Mouse (Mus musculus): ENCODE measurements around the gene Smarcc1. TPM values are rescaled to one million over a fixed set of nuclear protein-coding genes. Genes with fewer than 3 reads are reported as not detected.
A peak's percentile ranks its signal among the peaks of the same experiment; 100 is the strongest.
"Not testable (repeated sequence)": the region's sequence is repeated elsewhere in the genome, so short reads cannot be mapped to it uniquely, and the experiment has no call there.

Smarcc1 gene
- 181 and 205 TPM in 2 replicates for polyA plus RNA-seq (2016; fragmentation: Nextera tagmentation; extraction: Ambion mirVana)

GRCm38 (mm10) chr9:110116977-110117778, at the start of gene Smarcc1:
Gene Smarcc1, plus strand, starts transcription at chr9:110117708.
- DNase-seq (ENCODE audit: extremely low spot score, low spot score), result peak; percentile 93
- no peaks in the 10 kb centered on the region for H3K9me3 ChIP-seq
- H3K4me1 ChIP-seq, result peaks cover 24% of the 10 kb centered on the region
- H3K27me3 ChIP-seq (ENCODE audit: poor library complexity, severe bottlenecking), result no peaks in the 10 kb centered on the region
- H3K4me3 ChIP-seq, result peak within 1 kb of the TSS; percentile 96
- WGBS, result under 1% methylated on average over 77 of the region's 79 CpGs
- H3K36me3 ChIP-seq (replicated peaks), result peaks cover 51% of the 10 kb centered on the region
- H3K27ac ChIP-seq, result peak within 1 kb of the TSS; percentile 99

GRCm38 (mm10) chr9:110068745-110069144, 48.8 kb upstream of the Smarcc1 start:
- no peak overlapping the region for H3K27ac ChIP-seq
- H3K36me3 ChIP-seq (replicated peaks), result peaks cover 82% of the 10 kb centered on the region
- H3K4me3 ChIP-seq, result no peak overlapping the region
- no peaks in the 10 kb centered on the region for H3K27me3 ChIP-seq (ENCODE audit: poor library complexity, severe bottlenecking)
- 90% methylated on average over 6 of the region's 6 CpGs for WGBS
- no peak for DNase-seq (ENCODE audit: extremely low spot score, low spot score)
- H3K4me1 ChIP-seq, result no peaks in the 10 kb centered on the region
- no peaks in the 10 kb centered on the region for H3K9me3 ChIP-seq

- WGBS, result 89% methylated on average over 9 of the region's 9 CpGs
- H3K4me3 ChIP-seq, result no peak overlapping the region
- no peak overlapping the region for H3K27ac ChIP-seq
- peaks cover 84% of the 10 kb centered on the region for H3K36me3 ChIP-seq (replicated peaks)
- DNase-seq (ENCODE audit: extremely low spot score, low spot score), result no peak
- no peaks in the 10 kb centered on the region for H3K9me3 ChIP-seq
- H3K4me1 ChIP-seq, result no peaks in the 10 kb centered on the region
- no peaks in the 10 kb centered on the region for H3K27me3 ChIP-seq (ENCODE audit: poor library complexity, severe bottlenecking)
Observed at GRCm38 (mm10) chr9:110070358-110070757, 47.1 kb upstream of the Smarcc1 start.

GRCm38 (mm10) chr9:110071011-110071410, 46.5 kb upstream of the Smarcc1 start:
- Histone ChIP-seq H3K36me3 (replicated peaks) (peaks cover 82% of the 10 kb centered on the region), H3K4me1 (no peaks in the 10 kb centered on the region), H3K27me3 (ENCODE audit: poor library complexity, severe bottlenecking) (no peaks in the 10 kb centered on the region), H3K4me3 (no peak overlapping the region), H3K9me3 (no peaks in the 10 kb centered on the region), H3K27ac (no peak overlapping the region)
- DNase-seq (ENCODE audit: extremely low spot score, low spot score), result no peak
- WGBS, result 94% methylated on average over 4 of the region's 4 CpGs

GRCm38 (mm10) chr9:110071843-110072242, 45.7 kb upstream of the Smarcc1 start:
- DNase-seq (ENCODE audit: extremely low spot score, low spot score), result peak; percentile 68
- no peak overlapping the region for H3K4me3 ChIP-seq
- H3K4me1 ChIP-seq, result no peaks in the 10 kb centered on the region
- 0% methylated on average over 1 of the region's 1 CpGs for WGBS
- H3K9me3 ChIP-seq, result no peaks in the 10 kb centered on the region
- no peak overlapping the region for H3K27ac ChIP-seq
- no peaks in the 10 kb centered on the region for H3K27me3 ChIP-seq (ENCODE audit: poor library complexity, severe bottlenecking)
- peaks cover 76% of the 10 kb centered on the region for H3K36me3 ChIP-seq (replicated peaks)

- H3K36me3 ChIP-seq (replicated peaks), result peaks cover 74% of the 10 kb centered on the region
- not testable (repeated sequence) for H3K27ac ChIP-seq; H3K4me3 ChIP-seq; H3K9me3 ChIP-seq; H3K4me1 ChIP-seq; DNase-seq (ENCODE audit: extremely low spot score, low spot score); H3K27me3 ChIP-seq (ENCODE audit: poor library complexity, severe bottlenecking)
- WGBS, result 86% methylated on average over 5 of the region's 7 CpGs
Observed at GRCm38 (mm10) chr9:110076468-110076867, 41.0 kb upstream of the Smarcc1 start.

- Histone ChIP-seq H3K9me3 (no peaks in the 10 kb centered on the region), H3K27ac (0 out of 2 replicates have a peak overlapping the region, but pooled peaks have one; percentile 44), H3K4me3 (no peak overlapping the region), H3K27me3 (ENCODE audit: poor library complexity, severe bottlenecking) (no peaks in the 10 kb centered on the region), H3K4me1 (no peaks in the 10 kb centered on the region), H3K36me3 (replicated peaks) (peaks cover 87% of the 10 kb centered on the region)
- 79% methylated on average over 3 of the region's 3 CpGs for WGBS
- DNase-seq (ENCODE audit: extremely low spot score, low spot score), result no peak
Observed at GRCm38 (mm10) chr9:110081066-110081465, 36.4 kb upstream of the Smarcc1 start.

GRCm38 (mm10) chr9:110084201-110084964, 33.1 kb upstream of the Smarcc1 start:
- peaks cover 100% of the 10 kb centered on the region for H3K36me3 ChIP-seq (replicated peaks)
- DNase-seq (ENCODE audit: extremely low spot score, low spot score), result no peak
- 94% methylated on average over 25 of the region's 25 CpGs for WGBS

GRCm38 (mm10) chr9:110085693-110086092, 31.8 kb upstream of the Smarcc1 start:
- Histone ChIP-seq H3K4me3 (no peak overlapping the region), H3K36me3 (replicated peaks) (peaks cover 100% of the 10 kb centered on the region), H3K9me3 (no peaks in the 10 kb centered on the region), H3K27ac (no peak overlapping the region), H3K4me1 (no peaks in the 10 kb centered on the region), H3K27me3 (ENCODE audit: poor library complexity, severe bottlenecking) (no peaks in the 10 kb centered on the region)
- 94% methylated on average over 8 of the region's 8 CpGs for WGBS
- DNase-seq (ENCODE audit: extremely low spot score, low spot score), result no peak

More at GRCm38 (mm10) chr9:110084201-110084964, 33.1 kb upstream of the Smarcc1 start:
- H3K9me3 ChIP-seq, result no peaks in the 10 kb centered on the region
- H3K27ac ChIP-seq, result no peak overlapping the region
- no peaks in the 10 kb centered on the region for H3K4me1 ChIP-seq
- no peaks in the 10 kb centered on the region for H3K27me3 ChIP-seq (ENCODE audit: poor library complexity, severe bottlenecking)
- no peak overlapping the region for H3K4me3 ChIP-seq

GRCm38 (mm10) chr9:110093303-110093702, 24.2 kb upstream of the Smarcc1 start:
- Histone ChIP-seq H3K4me1 (no peaks in the 10 kb centered on the region), H3K4me3 (no peak overlapping the region), H3K27ac (no peak overlapping the region), H3K27me3 (ENCODE audit: poor library complexity, severe bottlenecking) (no peaks in the 10 kb centered on the region), H3K36me3 (replicated peaks) (peaks cover 100% of the 10 kb centered on the region), H3K9me3 (no peaks in the 10 kb centered on the region)
- DNase-seq (ENCODE audit: extremely low spot score, low spot score), result no peak
- 84% methylated on average over 4 of the region's 4 CpGs for WGBS

- peaks cover under 1% of the 10 kb centered on the region for H3K4me1 ChIP-seq
- H3K4me3 ChIP-seq, result no peak overlapping the region
- DNase-seq (ENCODE audit: extremely low spot score, low spot score), result no peak
- WGBS, result 94% methylated on average over 4 of the region's 4 CpGs
- H3K27ac ChIP-seq, result no peak overlapping the region
- H3K27me3 ChIP-seq (ENCODE audit: poor library complexity, severe bottlenecking), result no peaks in the 10 kb centered on the region
- peaks cover 100% of the 10 kb centered on the region for H3K36me3 ChIP-seq (replicated peaks)
- no peaks in the 10 kb centered on the region for H3K9me3 ChIP-seq
Observed at GRCm38 (mm10) chr9:110094761-110095160, 22.7 kb upstream of the Smarcc1 start.

GRCm38 (mm10) chr9:110097791-110098190, 19.7 kb upstream of the Smarcc1 start:
- Histone ChIP-seq H3K27me3 (ENCODE audit: poor library complexity, severe bottlenecking) (no peaks in the 10 kb centered on the region), H3K9me3 (no peaks in the 10 kb centered on the region)
- WGBS, result 92% methylated on average over 3 of the region's 3 CpGs

More at GRCm38 (mm10) chr9:110097791-110098190, 19.7 kb upstream of the Smarcc1 start:
- peaks cover 13% of the 10 kb centered on the region for H3K4me1 ChIP-seq
- no peak for DNase-seq (ENCODE audit: extremely low spot score, low spot score)
- H3K4me3 ChIP-seq, result no peak overlapping the region
- no peak overlapping the region for H3K27ac ChIP-seq
- H3K36me3 ChIP-seq (replicated peaks), result peaks cover 88% of the 10 kb centered on the region
